Mouse (Mus musculus): ENCODE measurements around the gene Acbd7.

The Acbd7 gene

DNA sequence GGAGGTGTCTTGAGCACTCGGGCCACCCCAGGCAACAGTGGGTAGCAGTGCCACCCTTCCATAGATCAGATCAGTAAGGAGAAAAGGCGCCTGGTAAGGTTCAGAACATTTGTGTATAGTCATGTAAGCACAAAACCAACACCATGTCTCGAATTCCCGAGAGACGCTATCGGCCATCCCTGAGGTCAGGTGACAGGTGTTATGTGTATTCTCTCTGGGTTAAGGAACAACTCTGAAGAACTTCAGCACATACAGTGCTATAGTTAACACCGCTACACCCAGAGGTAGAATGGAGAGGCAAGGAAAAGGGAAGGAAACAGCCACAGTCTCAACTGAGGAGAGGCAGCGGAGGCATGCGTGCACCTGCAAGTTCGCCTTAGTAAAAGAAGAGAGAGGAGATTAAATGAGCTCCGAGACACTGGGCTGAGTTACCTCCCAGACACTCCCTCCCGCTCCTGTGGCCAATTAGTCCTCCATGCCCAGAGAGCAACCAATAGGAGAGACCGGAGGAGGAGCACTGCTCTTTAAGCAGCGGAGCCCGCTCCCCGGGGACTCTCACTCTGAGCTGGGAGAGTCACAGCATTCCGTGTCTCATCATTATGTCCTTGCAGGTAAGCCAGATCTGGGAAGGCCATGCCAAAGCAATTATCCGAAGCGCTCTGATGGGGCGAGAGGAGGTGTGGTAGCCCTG lies at the start of gene Acbd7:
Gene Acbd7 (plus strand): TSS at position 558 of the 691 bp plus-strand sequence.
- no peak for TF ChIP-seq GATA4 (IDR thresholded peaks at IDR 0.05; ENCODE audit: insufficient replicate concordance, low read length)

- TF ChIP-seq GATA4 (IDR thresholded peaks at IDR 0.05; ENCODE audit: insufficient replicate concordance, low read length): no peak
Measured at GRCm38 (mm10) chr2:3286243-3286642, 49.7 kb upstream of the Acbd7 start.

DNA sequence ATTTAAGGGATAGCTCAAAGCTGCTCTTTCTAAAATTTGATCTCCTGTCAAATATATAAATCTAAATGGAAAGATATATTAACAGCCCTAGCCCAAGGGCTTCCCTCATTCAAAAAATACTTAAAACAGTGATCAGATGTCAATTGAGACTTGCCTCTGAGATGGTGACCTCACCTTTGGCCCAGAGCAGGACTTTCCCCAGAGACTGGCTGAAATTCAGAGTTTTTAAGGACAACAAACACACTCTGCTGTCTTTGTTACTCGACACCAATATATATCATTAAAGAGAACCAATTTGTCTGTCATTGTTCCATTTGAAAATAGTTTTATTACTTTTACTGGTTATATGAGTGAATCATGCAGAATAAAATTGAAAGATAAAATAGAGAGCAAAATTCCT lies 46.4 kb upstream of the Acbd7 start:
- TF ChIP-seq GATA4 (IDR thresholded peaks at IDR 0.05; ENCODE audit: insufficient replicate concordance, low read length): no peak

GRCm38 (mm10) chr2:3292170-3292569 lies 43.8 kb upstream of the Acbd7 start:
- no peak for TF ChIP-seq GATA4 (IDR thresholded peaks at IDR 0.05; ENCODE audit: insufficient replicate concordance, low read length)

- TF ChIP-seq GATA4 (IDR thresholded peaks at IDR 0.05; ENCODE audit: insufficient replicate concordance, low read length): no peak
Measured at GRCm38 (mm10) chr2:3295826-3296225, 40.1 kb upstream of the Acbd7 start.

- TF ChIP-seq GATA4 (IDR thresholded peaks at IDR 0.05; ENCODE audit: insufficient replicate concordance, low read length): no peak
Measured at GRCm38 (mm10) chr2:3305426-3306025, 30.4 kb upstream of the Acbd7 start.

DNA sequence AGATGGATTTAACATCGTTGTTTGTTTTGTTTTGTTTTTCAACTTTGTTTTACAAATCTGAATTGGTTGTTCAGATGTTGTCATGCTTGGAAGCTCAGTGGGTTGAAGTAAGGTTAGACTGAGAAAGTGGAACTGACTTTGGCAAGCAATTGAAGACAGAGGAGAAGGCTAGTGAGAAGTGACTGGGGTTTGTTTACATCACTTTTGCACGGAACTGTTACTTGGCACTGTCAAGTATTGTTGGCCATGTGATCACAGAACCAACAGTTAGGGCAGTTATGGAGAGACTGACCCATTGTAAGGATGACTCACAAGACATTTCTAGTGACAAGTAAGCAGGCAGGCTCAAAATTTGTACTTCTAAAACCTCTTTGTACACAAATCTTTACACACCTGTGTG lies 12.8 kb upstream of the Acbd7 start:
- TF ChIP-seq GATA4 (IDR thresholded peaks at IDR 0.05; ENCODE audit: insufficient replicate concordance, low read length): no peak

DNA sequence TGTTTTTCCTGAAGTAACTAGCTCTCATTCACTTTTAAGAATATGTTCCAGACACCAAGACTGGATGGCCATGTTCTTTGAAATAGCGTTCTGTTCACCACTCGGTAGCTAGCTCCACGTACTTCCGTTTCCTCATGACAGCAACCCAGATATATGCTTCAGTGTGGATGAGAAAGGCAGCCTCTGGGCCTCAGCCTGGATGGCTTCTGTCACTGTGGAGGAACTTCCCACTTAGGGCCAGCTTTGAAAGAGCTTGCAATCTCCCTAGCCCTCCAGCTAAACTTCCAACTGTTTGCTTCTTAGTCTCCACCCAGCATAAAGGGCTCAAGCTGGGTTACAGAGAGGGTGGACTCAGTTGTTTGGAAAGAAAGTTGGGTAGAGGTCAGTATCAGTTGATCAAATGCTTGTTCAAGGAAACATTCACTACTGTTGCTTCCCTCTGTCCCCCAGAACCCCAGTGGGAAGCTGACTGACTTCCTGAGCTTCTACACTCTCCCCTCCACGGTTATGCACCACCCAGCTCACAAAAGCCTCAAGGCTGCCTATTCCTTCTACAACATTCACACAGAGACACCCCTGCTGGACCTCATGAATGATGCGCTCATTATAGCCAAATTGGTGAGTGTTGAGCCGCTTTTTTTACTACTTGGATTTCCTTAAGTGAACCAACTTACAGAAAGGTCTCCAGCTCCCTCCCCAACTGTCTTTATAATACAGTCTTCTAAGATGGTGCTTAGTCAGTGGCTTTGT lies 11.4 kb upstream of the Acbd7 start:
- TF ChIP-seq GATA4 (IDR thresholded peaks at IDR 0.05; ENCODE audit: insufficient replicate concordance, low read length): no peak

- TF ChIP-seq GATA4 (IDR thresholded peaks at IDR 0.05; ENCODE audit: insufficient replicate concordance, low read length): no peak
Measured at GRCm38 (mm10) chr2:3326547-3326946, 9.4 kb upstream of the Acbd7 start.

DNA sequence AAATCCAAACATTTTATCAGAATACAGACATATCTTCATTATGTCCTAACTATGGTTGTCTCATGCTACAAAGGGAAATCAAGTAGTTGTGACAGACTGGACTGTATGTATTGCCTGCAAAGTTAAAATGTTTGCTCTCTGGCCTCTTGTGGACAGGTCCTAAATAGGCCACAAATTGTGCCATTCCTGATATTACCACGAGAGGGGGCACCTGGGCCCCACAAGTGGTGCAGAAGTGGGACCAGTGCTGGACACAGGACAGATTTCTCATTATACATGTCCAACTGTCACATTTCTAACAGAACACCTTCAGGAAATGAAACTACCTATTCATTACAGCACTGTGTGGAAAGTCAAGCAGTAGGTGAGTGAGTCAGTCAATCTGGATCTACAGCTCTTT lies 8.6 kb upstream of the Acbd7 start:
- TF ChIP-seq GATA4 (IDR thresholded peaks at IDR 0.05; ENCODE audit: insufficient replicate concordance, low read length): no peak

DNA sequence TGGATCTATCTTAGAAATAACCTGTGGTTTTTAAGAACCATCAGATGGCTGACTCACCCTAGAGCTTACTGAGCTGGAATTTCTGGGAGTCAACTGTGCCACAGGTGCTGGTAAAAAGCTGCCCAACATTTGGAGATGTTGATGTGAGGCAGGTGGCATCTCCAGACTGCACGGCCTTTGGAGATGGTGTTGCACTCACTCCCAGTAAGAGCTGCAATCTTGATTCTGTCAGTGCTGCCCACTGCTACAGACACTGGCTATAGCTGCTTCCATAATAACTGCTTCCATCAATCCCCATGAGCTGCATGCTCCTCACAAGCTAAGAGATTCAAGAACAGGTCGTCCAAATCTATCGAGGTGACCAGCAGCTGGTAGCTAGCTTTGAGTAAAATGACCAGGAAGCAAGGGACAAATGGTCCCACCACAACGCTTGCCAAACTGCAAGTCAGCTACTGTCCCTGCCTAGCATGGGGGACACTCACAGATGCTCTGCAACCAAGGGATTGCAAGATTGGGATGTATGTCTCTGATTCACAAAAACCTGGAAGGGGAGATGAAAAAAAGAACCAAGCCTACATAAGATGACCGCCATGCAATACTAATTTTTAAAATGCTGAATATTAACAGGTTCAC lies 4.8 kb upstream of the Acbd7 start:
- no peak for TF ChIP-seq GATA4 (IDR thresholded peaks at IDR 0.05; ENCODE audit: insufficient replicate concordance, low read length)

DNA sequence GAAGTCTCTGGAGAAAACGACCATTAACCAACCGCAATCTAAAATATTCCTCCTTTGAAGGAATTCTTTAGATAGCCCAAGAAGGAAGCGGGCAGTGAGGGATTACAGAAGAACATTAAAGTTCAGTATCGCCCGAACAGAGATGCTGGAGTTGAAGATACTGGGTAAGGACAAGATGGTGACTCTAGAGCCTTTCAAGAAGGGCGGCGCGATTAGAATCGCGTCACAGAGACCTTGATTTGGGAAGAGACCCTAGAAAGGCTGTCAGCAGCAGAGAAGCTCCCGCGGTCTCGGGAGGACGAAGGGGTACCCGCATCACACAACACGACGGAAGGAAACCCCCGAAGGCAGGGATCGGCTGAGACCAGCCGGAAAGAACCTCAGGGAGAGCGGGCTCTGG lies 3.9 kb upstream of the Acbd7 start:
- no peak for TF ChIP-seq GATA4 (IDR thresholded peaks at IDR 0.05; ENCODE audit: insufficient replicate concordance, low read length)

DNA sequence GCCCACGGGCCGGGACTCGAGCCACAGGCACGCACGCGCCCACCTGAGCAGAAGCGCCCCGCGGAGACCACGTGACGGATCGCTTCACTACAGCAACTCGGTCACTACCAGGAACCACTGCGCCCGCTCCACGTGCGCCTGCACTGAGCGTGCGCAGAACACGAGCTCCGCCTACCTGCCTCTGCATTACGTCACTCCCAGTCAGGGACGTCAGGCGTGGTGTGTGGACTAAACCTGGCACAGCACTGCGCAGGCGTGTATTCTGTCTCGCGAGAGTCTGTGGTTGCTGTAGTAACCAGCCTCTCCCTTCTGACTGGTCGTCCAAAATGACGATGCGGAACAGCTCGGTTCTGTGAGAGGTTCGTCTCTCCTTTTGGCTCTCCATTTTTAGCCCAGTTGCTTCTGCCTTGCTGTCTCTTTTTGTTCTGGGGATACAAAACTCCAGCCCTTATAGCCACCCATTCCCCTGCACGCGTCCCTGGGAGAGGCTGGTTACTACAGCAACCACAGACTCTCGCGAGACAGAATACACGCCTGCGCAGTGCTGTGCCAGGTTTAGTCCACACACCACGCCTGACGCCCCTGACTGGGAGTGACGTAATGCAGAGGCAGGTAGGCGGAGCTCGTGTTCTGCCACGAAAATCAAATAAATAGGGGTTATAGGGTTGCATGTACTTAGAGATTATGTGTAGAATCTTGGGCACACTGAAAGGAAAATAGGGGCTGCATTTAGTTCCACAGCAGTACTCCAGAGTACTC lies 3.3 kb upstream of the Acbd7 start, which contains the start of gene Rpp38:
Gene Rpp38 (minus strand): TSS at position 160 of the 759 bp plus-strand sequence.
- no peak for TF ChIP-seq GATA4 (IDR thresholded peaks at IDR 0.05; ENCODE audit: insufficient replicate concordance, low read length)

- no peak for TF ChIP-seq GATA4 (IDR thresholded peaks at IDR 0.05; ENCODE audit: insufficient replicate concordance, low read length)
Measured at GRCm38 (mm10) chr2:3333761-3334160, 2.2 kb upstream of the Acbd7 start.

DNA sequence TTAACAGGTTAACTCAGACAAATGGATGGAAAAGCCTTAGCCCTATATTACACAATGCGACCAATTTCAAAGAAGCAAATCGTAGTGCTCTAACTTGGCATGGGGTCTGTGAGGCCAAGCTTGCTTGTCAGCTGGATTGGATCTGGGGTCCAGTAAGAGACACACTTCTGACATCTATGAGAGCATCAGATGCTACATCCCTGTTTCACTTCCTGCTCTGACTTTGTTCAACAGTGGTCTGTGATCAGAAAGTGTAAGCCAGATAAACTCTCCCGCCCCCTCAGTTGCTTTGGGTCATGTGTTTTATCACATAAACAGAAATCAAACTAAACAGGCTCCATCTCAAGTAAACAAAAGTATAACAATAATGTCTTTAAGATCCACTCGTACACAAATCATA lies 12.5 kb downstream of the Acbd7 start:
- TF ChIP-seq GATA4 (IDR thresholded peaks at IDR 0.05; ENCODE audit: insufficient replicate concordance, low read length): no peak
